Mouse (Mus musculus) neural tube, embryonic 14.5 days (tissue): ENCODE results near the gene Fbxw11. TPM values are rescaled to one million over a fixed set of nuclear protein-coding genes. Genes with fewer than 3 reads are reported as not detected.

Source experiments
- ATAC-seq: fragments of 200-750 bp; cut with Nextera tagmentation; 2 replicates; pipeline ENCODE4 v1.8.0; 2017; ENCODE audit warnings: low read depth, mild to moderate bottlenecking, moderate TSS enrichment, moderate library complexity
- H3K27ac ChIP-seq: fragments of 300-500 bp; sonication (generic); 2 replicates; pipeline ENCODE4 v1.5.1; 2014; ENCODE audit warnings: low read depth, mild to moderate bottlenecking, control low read depth, low read length, moderate library complexity, mixed read lengths
- H3K27me3 ChIP-seq: fragments of 300-500 bp; sonication (generic); 2 replicates; pipeline ENCODE4 v1.6.1; 2014; ENCODE audit warnings: low read length; ENCODE audit not compliant: control insufficient read depth, insufficient read depth
- H3K36me3 ChIP-seq: fragments of 300-500 bp; sonication (generic); 2 replicates; pipeline ENCODE4 v1.6.1; 2014; ENCODE audit warnings: low read length, mixed read lengths; ENCODE audit not compliant: control insufficient read depth, insufficient read depth
- H3K4me1 ChIP-seq: fragments of 300-500 bp; sonication (generic); 2 replicates; pipeline ENCODE4 v1.6.1; 2014; ENCODE audit warnings: low read length; ENCODE audit not compliant: control insufficient read depth, insufficient read depth
- H3K4me2 ChIP-seq: fragments of 300-500 bp; sonication (generic); 2 replicates; pipeline ENCODE4 v1.6.1; 2014; ENCODE audit warnings: mild to moderate bottlenecking, low read depth, low read length, control low read depth
- H3K4me3 ChIP-seq: fragments of 300-500 bp; sonication (generic); 2 replicates; pipeline ENCODE4 v1.5.1; 2014; ENCODE audit warnings: low read depth, low read length, control low read depth, mixed read lengths
- H3K9ac ChIP-seq: fragments of 300-500 bp; sonication (generic); replicated peaks from 2 replicates; pipeline ENCODE4 v1.6.1; 2014; ENCODE audit warnings: low read depth, mild to moderate bottlenecking, control low read depth, low read length, mixed read lengths
- H3K9me3 ChIP-seq: fragments of 300-500 bp; sonication (generic); 2 replicates; pipeline ENCODE4 v1.6.1; 2016; ENCODE audit warnings: low read length; ENCODE audit not compliant: control insufficient read depth
- WGBS: fragments of 180-500 bp; shearing (Covaris S2); extraction: QIAGEN DNeasy Blood & Tissue Kit; methylation state at CpG from one replicate; pipeline ENCODE4 v1.1.7; 2014; 5-methylcytosine and 5-hydroxymethylcytosine counted together
- polyA plus RNA-seq: library from polyadenylated mRNA; unstranded; fragments of >200 nt; fragmentation: Nextera tagmentation; extraction: Ambion mirVana; gene quantifications from 2 replicates; pipeline ENCODE4 v1.2.1, GENCODE M21; 2014

The Fbxw11 gene
- 109 and 133 TPM in 2 replicates for polyA plus RNA-seq

DNA sequence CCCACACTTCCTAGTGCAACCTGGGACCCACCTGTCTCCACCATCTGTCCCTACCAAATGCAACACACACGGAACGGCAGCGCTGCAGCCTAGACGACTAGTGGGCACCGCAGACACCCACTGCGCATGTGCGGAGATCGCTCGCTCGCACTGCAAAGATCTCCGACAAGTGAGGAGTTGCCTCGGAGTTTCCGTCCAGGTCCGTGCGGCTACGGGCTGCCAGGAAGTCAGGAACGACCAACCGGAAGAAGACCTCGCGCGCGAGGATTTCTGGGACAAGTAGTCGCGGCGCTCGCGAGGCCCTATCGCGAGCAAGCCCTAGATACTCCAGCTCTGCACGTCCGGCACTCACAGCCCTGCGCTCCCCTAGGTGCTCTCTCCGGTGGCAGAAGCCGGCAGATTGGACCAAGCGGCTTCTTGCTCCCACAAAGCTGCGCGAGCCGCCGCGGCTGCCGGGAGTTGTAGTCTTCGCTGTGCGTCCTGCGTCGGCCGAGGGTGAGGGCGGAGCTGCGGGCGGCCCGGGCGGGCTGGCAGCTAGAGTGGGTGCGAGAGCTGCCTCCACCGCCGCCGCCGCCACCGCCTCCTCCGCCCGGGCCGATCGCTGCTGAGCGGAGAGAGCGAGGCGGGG is at the start of gene Fbxw11:
TSS of gene Fbxw11 (plus strand) at position 476 of the 628 bp plus-strand sequence.
- Histone ChIP-seq H3K36me3 (no peaks in the 10 kb centered on the region), H3K27me3 (no peaks in the 10 kb centered on the region), H3K4me1 (peaks cover 19% of the 10 kb centered on the region; the same call in 1 of the 2 replicates), H3K27ac (peak within 1 kb of the TSS; percentile 97), H3K9ac (peak within 1 kb of the TSS; percentile 97), H3K4me2 (peak within 1 kb of the TSS; percentile 81), H3K4me3 (peak within 1 kb of the TSS; percentile 90), H3K9me3 (no peaks in the 10 kb centered on the region)
- peak; percentile 96 for ATAC-seq
- 0% methylated on average over 51 of the region's 64 CpGs for WGBS

- Histone ChIP-seq H3K27me3 (no peaks in the 10 kb centered on the region), H3K9ac (no peak overlapping the region), H3K36me3 (no peaks in the 10 kb centered on the region), H3K4me2 (no peak overlapping the region), H3K4me3 (no peak overlapping the region), H3K4me1 (no peaks in the 10 kb centered on the region), H3K9me3 (no peaks in the 10 kb centered on the region), H3K27ac (no peak overlapping the region)
- ATAC-seq = no peak
- 87% methylated on average over 7 of the region's 7 CpGs for WGBS
These were observed 49.4 kb upstream of the Fbxw11 start for GRCm38 (mm10) chr11:32593081-32593480.

DNA sequence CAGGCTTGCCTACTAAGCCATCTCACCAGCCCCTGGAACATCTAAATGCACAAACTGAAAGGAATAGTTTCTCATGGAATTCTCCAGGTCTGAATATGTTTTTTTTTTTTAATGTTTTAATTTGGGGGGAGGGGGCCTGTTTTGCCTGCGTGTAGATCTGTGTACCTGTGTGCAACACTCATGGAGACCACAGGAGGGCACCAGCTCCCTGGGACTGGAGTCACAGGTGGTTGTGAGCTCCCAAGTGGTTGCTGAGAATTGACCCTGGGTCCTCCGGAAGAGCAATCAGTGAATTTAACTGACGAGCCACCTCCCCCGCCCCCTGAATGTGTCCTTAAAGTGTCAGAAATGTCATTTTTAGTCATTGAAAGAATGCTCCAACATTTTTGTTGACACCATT is 48.4 kb upstream of the Fbxw11 start:
- H3K9ac ChIP-seq = no peak overlapping the region
- H3K4me1 ChIP-seq = no peaks in the 10 kb centered on the region
- H3K4me2 ChIP-seq = no peak overlapping the region
- no peak overlapping the region for H3K4me3 ChIP-seq
- H3K9me3 ChIP-seq = no peaks in the 10 kb centered on the region
- no peaks in the 10 kb centered on the region for H3K27me3 ChIP-seq
- H3K36me3 ChIP-seq = no peaks in the 10 kb centered on the region
- no peak for ATAC-seq
- H3K27ac ChIP-seq = no peak overlapping the region
- 95% methylated on average over 4 of the region's 4 CpGs for WGBS

GRCm38 (mm10) chr11:32600371-32600770 is 42.2 kb upstream of the Fbxw11 start:
- no peaks in the 10 kb centered on the region for H3K9me3 ChIP-seq
- H3K4me3 ChIP-seq = no peak overlapping the region
- H3K27me3 ChIP-seq = no peaks in the 10 kb centered on the region
- H3K4me2 ChIP-seq = no peak overlapping the region
- H3K4me1 ChIP-seq = no peaks in the 10 kb centered on the region
- H3K27ac ChIP-seq = no peak overlapping the region
- no peak overlapping the region for H3K9ac ChIP-seq
- no peak for ATAC-seq
- H3K36me3 ChIP-seq = no peaks in the 10 kb centered on the region
- 91% methylated on average over 6 of the region's 6 CpGs for WGBS

DNA sequence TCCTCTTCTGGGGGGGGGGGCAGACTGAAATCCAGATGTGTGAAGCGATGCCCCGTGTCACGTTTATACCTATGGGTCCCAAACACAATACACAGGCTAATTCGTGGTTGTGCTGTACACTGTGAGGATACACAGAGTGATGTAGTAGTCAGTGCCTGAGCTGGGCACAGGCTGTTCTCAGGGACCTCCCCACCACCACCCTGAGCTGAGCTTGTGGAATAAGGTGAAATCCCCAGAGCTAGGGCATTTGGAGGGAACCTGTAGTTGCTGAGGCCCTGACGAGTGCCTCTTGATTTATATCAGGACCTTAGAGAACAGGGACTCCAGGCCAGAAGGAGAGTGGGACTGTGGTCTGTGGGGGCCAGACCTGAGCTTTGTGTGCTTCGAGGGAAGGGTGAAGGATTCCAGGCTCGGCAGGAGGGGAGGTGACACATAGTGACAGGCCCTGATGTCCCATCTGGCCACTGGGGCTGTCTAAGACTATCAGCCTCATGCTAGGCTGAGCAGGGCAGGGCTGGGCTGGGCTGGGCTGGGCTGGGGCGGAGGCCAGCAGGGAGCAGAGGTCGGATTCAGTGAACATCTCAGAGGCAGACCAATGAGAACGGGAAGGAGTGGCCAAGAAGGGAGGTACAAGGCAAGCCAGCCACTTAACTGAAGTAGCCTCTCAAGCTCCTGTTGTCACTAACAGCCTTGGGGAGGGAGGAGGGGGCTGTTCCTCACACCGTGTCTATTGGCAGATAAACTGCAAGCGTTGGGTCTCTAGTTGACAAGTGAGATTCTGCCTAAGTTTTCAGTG is 40.8 kb upstream of the Fbxw11 start:
- 38% methylated on average over 12 of the region's 12 CpGs for WGBS
- H3K9me3 ChIP-seq = no peaks in the 10 kb centered on the region
- H3K4me3 ChIP-seq = no peak overlapping the region
- no peak overlapping the region for H3K4me2 ChIP-seq
- H3K27ac ChIP-seq = no peak overlapping the region
- no peak for ATAC-seq
- no peaks in the 10 kb centered on the region for H3K27me3 ChIP-seq
- no peaks in the 10 kb centered on the region for H3K36me3 ChIP-seq
- no peak overlapping the region for H3K9ac ChIP-seq
- H3K4me1 ChIP-seq = no peaks in the 10 kb centered on the region

GRCm38 (mm10) chr11:32604663-32605062 is 37.9 kb upstream of the Fbxw11 start:
- WGBS = 61% methylated on average over 4 of the region's 4 CpGs
- Histone ChIP-seq H3K27me3 (no peaks in the 10 kb centered on the region), H3K9ac (no peak overlapping the region), H3K9me3 (no peaks in the 10 kb centered on the region), H3K27ac (0 out of 2 replicates have a peak overlapping the region, but pooled peaks have one; percentile 55), H3K4me2 (no peak overlapping the region), H3K4me3 (no peak overlapping the region), H3K36me3 (no peaks in the 10 kb centered on the region), H3K4me1 (no peaks in the 10 kb centered on the region)
- peak; percentile 17; the same call in 1 of the 2 replicates for ATAC-seq

- Histone ChIP-seq H3K4me2 (no peak overlapping the region), H3K27ac (no peak overlapping the region), H3K9ac (no peak overlapping the region), H3K4me3 (no peak overlapping the region), H3K4me1 (no peaks in the 10 kb centered on the region), H3K9me3 (no peaks in the 10 kb centered on the region), H3K36me3 (no peaks in the 10 kb centered on the region), H3K27me3 (no peaks in the 10 kb centered on the region)
- WGBS = 63% methylated on average over 7 of the region's 7 CpGs
- peak; percentile 61; the same call in 1 of the 2 replicates for ATAC-seq
These were observed 37.2 kb upstream of the Fbxw11 start for GRCm38 (mm10) chr11:32605131-32605860.

DNA sequence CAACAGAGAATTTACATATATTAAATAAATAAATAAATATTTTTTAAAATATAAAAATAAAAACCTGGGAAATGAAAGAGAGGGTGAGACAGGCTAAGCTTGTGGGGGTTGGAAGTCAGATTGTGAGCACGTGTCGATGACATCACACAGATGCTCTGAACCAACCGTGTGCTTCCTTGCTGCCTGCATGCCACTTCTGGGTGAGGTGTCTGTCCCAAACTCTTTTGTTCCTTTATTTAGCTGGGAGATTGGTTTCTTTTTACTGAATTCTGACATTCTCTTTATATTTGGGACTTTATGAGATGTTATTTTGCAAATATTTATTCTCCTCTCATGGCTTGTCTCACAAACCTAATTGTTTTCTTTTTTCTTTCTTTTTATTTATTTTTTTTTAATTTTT is 36.6 kb upstream of the Fbxw11 start:
- Histone ChIP-seq H3K27ac (no peak overlapping the region), H3K9ac (no peak overlapping the region), H3K9me3 (no peaks in the 10 kb centered on the region), H3K36me3 (no peaks in the 10 kb centered on the region), H3K4me3 (no peak overlapping the region), H3K27me3 (no peaks in the 10 kb centered on the region), H3K4me1 (no peaks in the 10 kb centered on the region), H3K4me2 (no peak overlapping the region)
- no peak for ATAC-seq
- WGBS = 87% methylated on average over 3 of the region's 3 CpGs

GRCm38 (mm10) chr11:32607319-32607718 is 35.2 kb upstream of the Fbxw11 start:
- no peak for ATAC-seq

More at GRCm38 (mm10) chr11:32607319-32607718, 35.2 kb upstream of the Fbxw11 start:
- Histone ChIP-seq H3K27me3 (no peaks in the 10 kb centered on the region), H3K9ac (no peak overlapping the region), H3K9me3 (no peaks in the 10 kb centered on the region), H3K4me3 (no peak overlapping the region), H3K4me2 (no peak overlapping the region), H3K27ac (no peak overlapping the region), H3K4me1 (no peaks in the 10 kb centered on the region), H3K36me3 (no peaks in the 10 kb centered on the region)
